Mouse (Mus musculus) lung, embryonic 16.5 days (tissue): ENCODE results near the gene Glt1d1. TPM values are rescaled to one million over a fixed set of nuclear protein-coding genes. Genes with fewer than 3 reads are reported as not detected.

Experiments
- polyA plus RNA-seq: library from polyadenylated mRNA; unstranded; fragments of >200 nt; fragmentation: Nextera tagmentation; extraction: Ambion mirVana; gene quantifications from 2 replicates; pipeline ENCODE4 v1.2.1, GENCODE M21; 2015

Gene Glt1d1
- polyA plus RNA-seq, 1 experiment from 2014 or later: 0.18 TPM

Other genes starting within 250 kb of the Glt1d1 start
- 22.8 and 23.6 TPM in 2 replicates for gene Slc15a4, start 635 bp downstream of the Glt1d1 start, polyA plus RNA-seq